Mouse (Mus musculus) liver, embryonic 14.5 days (tissue): ENCODE data around the gene Prdx4. TPM values are rescaled to one million over a fixed set of nuclear protein-coding genes. Genes with fewer than 3 reads are reported as not detected.

ENCODE experiments used
- ATAC-seq: fragments of 200-750 bp; cut with Nextera tagmentation; 2 replicates; pipeline ENCODE4 v1.8.0; 2017; ENCODE audit warnings: moderate number of reproducible peaks, mild to moderate bottlenecking, moderate library complexity; ENCODE audit not compliant: insufficient read depth
- DNase-seq, 3 experiments: peaks; one replicate each; pipeline ENCODE4 v3.0.0-alpha.2; 2012 to 2013; ENCODE audit warnings: low read depth in 3 of 3, low spot score in 3 of 3
- H3K27ac ChIP-seq: fragments of 300-500 bp; sonication (generic); 2 replicates; pipeline ENCODE4 v1.5.1; 2014; ENCODE audit warnings: moderate library complexity, mild to moderate bottlenecking, control low read depth, inconsistent platforms
- H3K27me3 ChIP-seq: fragments of 300-500 bp; sonication (generic); 2 replicates; pipeline ENCODE4 v1.6.1; 2014; ENCODE audit warnings: mild to moderate bottlenecking, low read length, moderate library complexity; ENCODE audit not compliant: control insufficient read depth, insufficient read depth
- H3K36me3 ChIP-seq: fragments of 300-500 bp; sonication (generic); replicated peaks from 2 replicates; pipeline ENCODE4 v1.6.1; 2014; ENCODE audit warnings: low read depth; ENCODE audit not compliant: control insufficient read depth, insufficient read depth
- H3K4me1 ChIP-seq, 2 experiments: fragments of 200-500 bp in 1 of 2; fragments of 300-500 bp in 1 of 2; sonication (generic) in 1 of 2; replicated peaks; 2 replicates each; pipeline ENCODE4 v1.6.1; 2012 to 2014; ENCODE audit warnings: antibody characterized with exemption in 1 of 2, inconsistent platforms in 1 of 2, low read length in 1 of 2; ENCODE audit not compliant: control insufficient read depth in 2 of 2, insufficient read depth in 2 of 2
- H3K4me2 ChIP-seq: fragments of 300-500 bp; sonication (generic); 2 replicates; pipeline ENCODE4 v1.6.1; 2014; ENCODE audit warnings: low read depth, mild to moderate bottlenecking, control low read depth, moderate library complexity
- H3K4me3 ChIP-seq, 2 experiments: fragments of 200-500 bp in 1 of 2; fragments of 300-500 bp in 1 of 2; sonication (generic) in 1 of 2; 2 replicates each; pipeline ENCODE4 v1.5.1; 2012 to 2014; ENCODE audit warnings: low read depth in 2 of 2, low read length in 2 of 2, mild to moderate bottlenecking in 2 of 2, control low read depth in 1 of 2, inconsistent platforms in 1 of 2, moderate library complexity in 1 of 2; ENCODE audit not compliant: insufficient read depth in 1 of 2
- H3K9ac ChIP-seq: fragments of 300-500 bp; sonication (generic); replicated peaks from 2 replicates; pipeline ENCODE4 v1.6.1; 2014; ENCODE audit warnings: mild to moderate bottlenecking, control low read depth, moderate library complexity
- H3K9me3 ChIP-seq: fragments of 300-500 bp; sonication (generic); 2 replicates; pipeline ENCODE4 v1.6.1; 2016; ENCODE audit warnings: low read length, mixed read lengths; ENCODE audit not compliant: control insufficient read depth
- CTCF ChIP-seq: IDR thresholded peaks from 2 replicates; pipeline ENCODE4 v1.5.1; 2016; ENCODE audit warnings: antibody characterized with exemption, low read depth, control low read depth
- EP300 ChIP-seq: IDR thresholded peaks from 2 replicates; pipeline ENCODE4 v1.6.1; 2016; ENCODE audit warnings: antibody characterized with exemption, low read depth
- WGBS: fragments of 180-500 bp; shearing (Covaris S2); extraction: QIAGEN DNeasy Blood & Tissue Kit; methylation state at CpG from one replicate; pipeline ENCODE4 v1.1.7; 2014; ENCODE audit not compliant: insufficient replicate concordance; 5-methylcytosine and 5-hydroxymethylcytosine counted together
- polyA plus RNA-seq, 2 experiments: library from polyadenylated mRNA; depleted of rRNA in 1 of 2; stranded (reverse) in 1 of 2; unstranded in 1 of 2; fragments of >200 nt; fragmentation: Nextera tagmentation in 1 of 2; extraction: Ambion mirVana in 1 of 2; gene quantifications; 2 replicates each; pipeline versions ENCODE4 v1.2.1 to v1.2.3; 2012 to 2014

Prdx4 gene
- polyA plus RNA-seq, 2 experiments, result 84.2 to 181 TPM

- H3K9me3 ChIP-seq, result no peaks in the 10 kb centered on the region
- DNase-seq, result no peak
- no peak overlapping the region for H3K27ac ChIP-seq
- no peak overlapping the region for H3K9ac ChIP-seq
- WGBS, result 43% methylated on average over 1 of the region's 1 CpGs
- ATAC-seq, result no peak
- TF ChIP-seq CTCF (no peak), EP300 (no peak)
- H3K27me3 ChIP-seq, result no peaks in the 10 kb centered on the region
- H3K36me3 ChIP-seq, result no peaks in the 10 kb centered on the region
- no peak overlapping the region for H3K4me3 ChIP-seq
- H3K4me1 ChIP-seq, result no peaks in the 10 kb centered on the region
- H3K4me2 ChIP-seq, result no peak overlapping the region
These were observed 60.0 kb downstream of the Prdx4 start for GRCm38 (mm10) chrX:155280427-155281044.

DNA sequence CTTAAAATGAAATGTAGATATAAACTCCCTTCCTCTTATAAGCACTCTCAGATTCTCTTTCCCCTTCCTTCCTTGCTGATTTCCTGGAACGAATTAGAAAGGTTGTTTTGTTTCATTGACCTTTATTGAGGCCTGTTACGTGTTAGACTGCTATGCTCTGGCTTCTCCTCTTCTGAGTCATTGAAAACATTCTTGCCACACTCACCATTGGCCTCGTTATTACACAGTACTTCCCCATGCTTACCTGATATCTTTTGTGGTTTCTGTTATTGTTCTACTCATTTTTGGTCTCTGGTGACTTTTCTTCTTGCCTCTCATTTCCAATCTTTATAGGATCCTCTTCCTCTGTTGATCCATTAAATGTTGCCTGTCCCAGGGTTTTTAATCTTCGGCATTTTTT is 62.1 kb downstream of the Prdx4 start:
- DNase-seq (no peak), ATAC-seq (no peak)
- Histone ChIP-seq H3K36me3 (no peaks in the 10 kb centered on the region), H3K4me2 (no peak overlapping the region), H3K27me3 (no peaks in the 10 kb centered on the region), H3K9ac (no peak overlapping the region), H3K27ac (no peak overlapping the region), H3K9me3 (no peaks in the 10 kb centered on the region), H3K4me1 (no peaks in the 10 kb centered on the region), H3K4me3 (no peak overlapping the region)
- WGBS, result 54% methylated on average over 4 of the region's 4 CpGs
- TF ChIP-seq EP300 (no peak), CTCF (no peak)

Other genes with a start within 250 kb of the Prdx4 start
- gene Magea2, start 247.1 kb downstream of the Prdx4 start, polyA plus RNA-seq (2012; rRNA removed), result not detected in 2 replicates
- gene Magea2, start 247.1 kb downstream of the Prdx4 start, polyA plus RNA-seq (2014; fragmentation: Nextera tagmentation; extraction: Ambion mirVana), result not detected in 2 replicates
- gene Cldn34b2, start 212.3 kb downstream of the Prdx4 start, polyA plus RNA-seq (2012; rRNA removed), result not detected in 2 replicates
- gene Cldn34b2, start 212.3 kb downstream of the Prdx4 start, polyA plus RNA-seq (2014; fragmentation: Nextera tagmentation; extraction: Ambion mirVana), result not detected in 2 replicates
- gene Sat1, start 124.3 kb downstream of the Prdx4 start, polyA plus RNA-seq (2012; rRNA removed), result 22.6 and 39.2 TPM in 2 replicates
- 94.8 and 98.5 TPM in 2 replicates for gene Sat1, start 124.3 kb downstream of the Prdx4 start, polyA plus RNA-seq (2014; fragmentation: Nextera tagmentation; extraction: Ambion mirVana)
- 3.2 and 5.9 TPM in 2 replicates for gene Acot9, start 78.3 kb downstream of the Prdx4 start, polyA plus RNA-seq (2012; rRNA removed)
- gene Acot9, start 78.3 kb downstream of the Prdx4 start, polyA plus RNA-seq (2014; fragmentation: Nextera tagmentation; extraction: Ambion mirVana), result 11.4 and 12.9 TPM in 2 replicates